Mouse (Mus musculus) right cerebral cortex, adult 18-20 months (tissue): Measurements from ENCODE around the gene Srsf2.

Experiments
- DNase-seq: peaks from one replicate; pipeline ENCODE4 v3.0.0; 2022; ENCODE audit warnings: mixed read lengths

The Srsf2 gene

DNA sequence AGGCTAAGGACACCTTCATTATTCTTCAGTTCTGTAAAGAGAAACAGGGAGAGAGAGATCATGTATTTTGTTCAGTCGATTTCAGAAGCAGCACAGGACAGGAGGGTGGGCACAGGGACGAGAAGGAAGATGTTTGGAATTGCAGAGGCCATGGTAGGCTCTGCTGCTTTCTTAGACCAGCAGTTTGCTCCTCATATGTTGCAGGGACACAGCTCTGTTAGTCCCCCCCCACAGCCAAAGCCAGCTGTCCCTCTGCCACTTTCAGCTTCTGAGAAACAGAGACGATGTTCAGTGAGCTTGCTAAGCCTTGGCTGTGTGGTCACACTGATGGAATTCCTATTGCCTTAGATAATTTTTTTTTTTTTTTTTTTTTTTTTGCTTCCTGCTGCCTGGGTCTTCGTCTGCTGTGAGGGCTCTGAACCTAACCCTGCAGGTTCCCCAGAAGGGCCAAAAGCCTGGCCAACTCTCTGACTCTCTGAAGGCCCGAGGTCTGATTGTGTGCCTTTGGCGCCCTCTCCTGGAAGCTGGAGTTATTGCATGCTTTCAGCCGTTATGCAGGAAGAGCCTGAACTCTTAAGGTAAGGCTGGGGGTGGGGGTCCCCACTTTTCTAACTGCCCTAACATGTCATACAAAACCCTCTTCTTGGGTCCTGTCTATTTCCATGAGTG lies 44.8 kb downstream of the Srsf2 start:
- DNase-seq: peak; percentile 79

DNA sequence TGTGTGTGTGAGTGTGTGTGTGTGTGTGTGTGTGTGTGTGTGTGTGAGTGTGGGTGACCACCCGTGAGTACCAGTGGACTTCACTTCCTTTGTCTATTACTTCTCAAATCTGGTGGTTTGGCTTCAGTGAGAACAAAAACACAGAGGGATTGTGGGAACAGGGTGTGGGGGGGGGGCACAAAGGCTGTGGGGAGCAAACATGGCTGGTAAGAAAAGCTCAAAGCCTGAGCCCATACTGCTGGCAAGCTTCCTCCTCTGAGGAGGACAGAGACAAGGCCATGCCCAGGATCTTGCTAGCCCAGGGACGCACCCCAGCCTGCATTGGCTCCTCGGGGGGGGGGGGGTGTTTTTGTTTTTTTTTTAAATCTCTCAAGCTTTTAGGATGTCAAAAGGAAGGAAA lies 45.4 kb downstream of the Srsf2 start:
- no peak for DNase-seq

DNA sequence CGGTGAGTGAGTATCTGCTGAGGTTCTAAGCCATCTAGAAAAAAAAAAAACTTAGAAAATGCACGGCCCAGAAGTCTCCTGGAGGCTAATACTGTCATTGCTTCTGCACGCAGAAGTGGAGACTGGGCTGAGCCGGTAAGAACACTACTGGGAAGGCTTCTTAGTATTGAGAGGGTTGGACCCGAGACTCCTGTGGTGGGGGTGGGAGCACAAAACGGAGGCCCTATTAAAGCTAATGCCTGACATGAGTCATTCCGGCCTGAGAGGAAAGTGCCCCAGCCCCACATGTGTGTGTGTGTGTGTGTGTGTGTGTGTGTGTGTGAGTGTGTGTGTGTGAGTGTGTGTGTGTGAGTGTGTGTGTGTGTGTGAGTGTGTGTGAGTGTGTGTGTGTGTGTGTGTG lies 45.8 kb downstream of the Srsf2 start:
- no peak for DNase-seq

DNA sequence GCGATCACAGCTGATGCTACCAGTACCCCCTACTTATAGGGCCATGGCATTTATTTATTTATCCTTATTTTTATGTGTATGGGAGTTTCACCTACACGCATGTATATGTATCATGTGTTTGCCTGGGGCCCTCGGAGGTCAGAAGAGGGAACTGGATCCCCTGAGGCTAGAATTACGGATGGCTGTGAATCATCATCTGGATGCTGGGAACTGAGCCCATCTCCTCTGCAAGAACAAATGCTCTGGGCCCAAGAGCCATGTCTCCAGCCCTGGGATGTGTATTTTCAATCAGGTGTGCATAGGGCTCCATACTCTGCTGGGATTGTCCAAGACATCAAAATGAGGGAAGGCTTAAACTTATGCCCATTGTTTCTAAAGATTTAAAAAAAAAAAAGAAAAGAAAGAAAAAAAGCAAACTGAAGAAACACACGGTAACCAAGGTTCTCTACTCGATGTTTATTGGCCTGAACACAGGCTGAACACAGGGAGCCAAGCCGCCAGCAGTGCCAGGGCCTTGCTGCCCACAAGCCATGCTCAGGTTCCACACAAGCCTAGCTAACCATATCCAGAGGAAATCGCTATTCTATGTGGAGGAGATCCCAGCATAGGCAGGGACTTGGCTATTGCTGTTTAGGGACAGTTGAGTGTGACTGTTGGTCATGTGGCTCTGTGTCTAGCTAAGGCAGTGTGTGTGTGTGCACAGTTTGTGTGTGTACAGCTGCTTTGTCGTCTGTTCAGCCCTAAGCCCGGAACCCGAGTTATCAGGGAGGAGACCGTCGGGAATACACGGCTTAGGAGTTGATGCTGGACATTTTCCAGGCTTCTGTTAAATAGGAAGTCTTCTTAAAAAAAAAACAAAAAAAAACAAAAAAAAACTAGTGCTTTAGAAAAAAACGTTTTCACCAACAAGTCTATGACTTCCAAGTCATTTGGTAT lies 46.5 kb downstream of the Srsf2 start:
- DNase-seq: no peak

DNA sequence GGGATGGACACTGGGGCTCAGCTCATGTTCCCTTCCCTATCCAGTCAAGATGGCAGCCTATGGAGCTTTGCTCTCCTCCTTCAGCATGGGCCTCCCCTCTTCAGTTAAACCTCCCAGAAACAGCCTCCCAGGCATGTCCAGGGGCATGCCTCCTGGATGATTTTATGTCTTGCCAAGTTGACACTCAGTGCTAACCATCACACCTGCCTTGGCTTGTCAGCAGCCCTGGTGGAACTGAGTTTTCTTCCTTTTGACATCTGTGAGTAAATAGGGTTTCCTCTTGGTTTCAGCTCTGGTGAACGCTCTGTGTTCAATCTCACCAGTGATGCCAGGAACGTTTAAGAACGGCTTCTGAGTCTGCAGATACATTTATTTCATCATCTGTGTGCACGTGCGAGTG lies 50.2 kb downstream of the Srsf2 start:
- no peak for DNase-seq

DNA sequence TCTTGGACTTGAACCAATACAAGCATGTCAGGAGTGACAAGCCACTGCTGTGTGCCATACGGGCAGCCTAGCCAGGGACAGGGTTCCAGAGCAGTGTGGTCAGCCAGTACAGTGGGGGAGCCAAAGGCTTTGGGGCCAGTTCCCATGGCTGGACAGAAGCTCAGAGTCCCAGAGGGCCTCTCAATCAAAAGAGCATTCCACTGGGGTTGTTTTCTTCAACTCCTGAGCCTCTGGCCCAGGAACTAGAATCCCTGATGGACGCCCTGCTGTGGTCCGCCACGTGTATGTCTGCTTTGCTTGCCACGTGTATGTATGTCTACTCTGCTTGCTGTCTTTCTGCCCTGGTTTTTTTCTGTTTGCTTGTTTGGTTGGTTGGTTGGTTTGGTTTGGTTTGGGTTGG lies 51.8 kb downstream of the Srsf2 start:
- DNase-seq: no peak
